Mouse (Mus musculus): Measurements from ENCODE around the gene Gm5134.

- TF ChIP-seq CTCF (conservative IDR thresholded peaks at IDR 0.05; ENCODE audit: insufficient read depth, insufficient read length, low read depth, low read length) (no peak), POLR2A (IDR thresholded peaks at IDR 0.05; ENCODE audit: low read depth, low read length) (no peak)
Measured at GRCm38 (mm10) chr10:75936909-75937667, 17.2 kb upstream of the Gm5134 start.

All from kidney, adult 2 months (tissue).